In the genomic region with DNA sequence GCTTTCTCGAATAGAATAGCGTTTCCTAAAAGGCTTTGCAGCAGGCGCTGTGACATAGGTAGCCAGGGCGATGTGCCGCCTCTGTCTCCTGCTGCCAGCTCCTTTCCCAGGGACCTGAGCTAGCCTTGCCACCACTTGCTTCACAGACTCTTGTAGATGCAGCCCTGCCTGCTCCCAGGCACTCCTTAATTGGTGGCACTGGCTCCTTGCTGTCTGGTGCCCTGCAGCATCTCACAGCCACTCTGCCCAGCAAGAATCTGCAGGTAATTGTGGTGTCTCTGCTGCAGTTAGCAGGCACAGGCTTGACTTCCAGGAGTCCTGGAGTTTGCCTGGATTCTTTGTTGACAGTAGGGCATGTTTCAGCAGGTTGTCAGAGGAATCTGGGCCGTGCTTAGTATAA, we compare ENCODE assay signal across 19 mouse cellular contexts. TPM values are rescaled to one million over a fixed set of nuclear protein-coding genes. Genes with fewer than 3 reads are reported as not detected.
DNase-seq lines count a peak whose midpoint lies in the region; ATAC-seq and TF ChIP-seq lines count a peak whose summit lies in the region.
"Had no signal": no experiment of that assay in that cellular context is flagged by ENCODE, and none has a peak within 500 bp of the region (broad histone marks: within the 10 kb centered on the region; RNA-seq: fewer than 3 reads in every experiment).

No protein-coding gene starts in this region.

- no peaks in the 10 kb centered on the region for H3K36me3 ChIP-seq in heart, embryonic 10.5 days
- no peaks in the 10 kb centered on the region for H3K36me3 ChIP-seq in midbrain, embryonic 13.5 days
- H3K36me3 ChIP-seq in midbrain, embryonic 11.5 days (ENCODE audit: control insufficient read depth, insufficient read depth, low read length): no peaks in the 10 kb centered on the region
- H3K36me3 ChIP-seq in midbrain, postnatal 0 days (ENCODE audit: insufficient read depth, low read length): no peaks in the 10 kb centered on the region
- H3K36me3 ChIP-seq: embryonic facial prominence, embryonic 12.5 days; limb, embryonic 12.5 days had no signal

- no peaks in the 10 kb centered on the region for H3K9me3 ChIP-seq in heart, embryonic 10.5 days
- no peaks in the 10 kb centered on the region for H3K9me3 ChIP-seq in midbrain, embryonic 13.5 days
- H3K9me3 ChIP-seq in midbrain, embryonic 11.5 days (ENCODE audit: control insufficient read depth, low read length): no peaks in the 10 kb centered on the region
- H3K9me3 ChIP-seq in midbrain, postnatal 0 days (ENCODE audit: low read length): no peaks in the 10 kb centered on the region
- H3K9me3 ChIP-seq: embryonic facial prominence, embryonic 12.5 days; limb, embryonic 12.5 days had no signal

- H3K4me2 ChIP-seq in midbrain, embryonic 13.5 days (replicated peaks): no peak overlapping the region
- no peak overlapping the region for H3K4me2 ChIP-seq in midbrain, embryonic 11.5 days
- no peak overlapping the region for H3K4me2 ChIP-seq in midbrain, postnatal 0 days (ENCODE audit: low read depth, low read length, poor library complexity, severe bottlenecking)
- H3K4me2 ChIP-seq: embryonic facial prominence, embryonic 12.5 days; limb, embryonic 12.5 days had no signal

- no peak overlapping the region for H3K9ac ChIP-seq in midbrain, embryonic 13.5 days (replicated peaks)
- H3K9ac ChIP-seq in midbrain, embryonic 11.5 days (ENCODE audit: low read length): no peak overlapping the region
- H3K9ac ChIP-seq in midbrain, postnatal 0 days (replicated peaks; ENCODE audit: low read length, poor library complexity, severe bottlenecking): no peak overlapping the region
- H3K9ac ChIP-seq: embryonic facial prominence, embryonic 12.5 days; limb, embryonic 12.5 days; liver, embryonic 14.5 days had no signal

- no peaks in the 10 kb centered on the region for H3K27me3 ChIP-seq in heart, embryonic 10.5 days (ENCODE audit: insufficient read depth, poor library complexity, severe bottlenecking)
- no peaks in the 10 kb centered on the region for H3K27me3 ChIP-seq in midbrain, embryonic 13.5 days
- H3K27me3 ChIP-seq in midbrain, embryonic 11.5 days (ENCODE audit: control insufficient read depth, insufficient read depth, low read length): no peaks in the 10 kb centered on the region
- H3K27me3 ChIP-seq in midbrain, postnatal 0 days (ENCODE audit: insufficient read depth, low read length): no peaks in the 10 kb centered on the region
- H3K27me3 ChIP-seq: embryonic facial prominence, embryonic 12.5 days; limb, embryonic 12.5 days had no signal

- no peak overlapping the region for H3K4me3 ChIP-seq in heart, embryonic 10.5 days
- no peak overlapping the region for H3K4me3 ChIP-seq in midbrain, embryonic 13.5 days (replicated peaks)
- no peak overlapping the region for H3K4me3 ChIP-seq in midbrain, embryonic 11.5 days (ENCODE audit: low read depth, low read length)
- no peak overlapping the region for H3K4me3 ChIP-seq in midbrain, postnatal 0 days (ENCODE audit: low read depth, low read length)
- H3K4me3 ChIP-seq: embryonic facial prominence, embryonic 12.5 days; gastrocnemius, adult 2 months; layer of hippocampus, adult 2 months; left cerebral cortex, adult 2 months; limb, embryonic 12.5 days had no signal

- peaks cover 28% of the 10 kb centered on the region for H3K4me1 ChIP-seq in heart, embryonic 10.5 days
- peaks cover 16% of the 10 kb centered on the region for H3K4me1 ChIP-seq in midbrain, embryonic 13.5 days (replicated peaks)
- H3K4me1 ChIP-seq in midbrain, embryonic 11.5 days (ENCODE audit: control insufficient read depth, insufficient read depth, low read length): peaks cover 5% of the 10 kb centered on the region; the same call in 1 of the 2 replicates
- no peaks in the 10 kb centered on the region for H3K4me1 ChIP-seq in midbrain, postnatal 0 days (ENCODE audit: insufficient read depth, low read length)

- TF ChIP-seq CTCF in midbrain, postnatal 0 days (IDR thresholded peaks at IDR 0.05): no peak

- H3K27ac ChIP-seq in heart, embryonic 10.5 days: peak overlapping the region; percentile 49; the same call in 1 of the 2 replicates
- no peak overlapping the region for H3K27ac ChIP-seq in midbrain, embryonic 13.5 days
- H3K27ac ChIP-seq in midbrain, embryonic 11.5 days (ENCODE audit: low read depth, low read length): no peak overlapping the region
- no peak overlapping the region for H3K27ac ChIP-seq in midbrain, postnatal 0 days (ENCODE audit: low read depth, low read length)
- H3K27ac ChIP-seq: embryonic facial prominence, embryonic 12.5 days; gastrocnemius, adult 2 months; layer of hippocampus, adult 2 months; left cerebral cortex, adult 2 months; limb, embryonic 12.5 days; liver, embryonic 14.5 days had no signal

- intact Hi-C loops in heart, postnatal 10 days (cut with DNase I): no loop called here

- peak; percentile 35 for ATAC-seq in midbrain, embryonic 13.5 days
- no peak for ATAC-seq in midbrain, embryonic 11.5 days (ENCODE audit: low FRiP score)
- 0 out of 2 replicates have a peak, but pooled peaks have one; percentile 34 for ATAC-seq in midbrain, postnatal 0 days (ENCODE audit: low FRiP score)
- ATAC-seq: intestine, embryonic 16.5 days had no signal

- no peak for DNase-seq in heart, embryonic 10.5 days (ENCODE audit: low spot score)
- DNase-seq in heart, postnatal 10 days: no peak
- no peak for DNase-seq in midbrain, embryonic 11.5 days (ENCODE audit: low spot score, missing footprints)
- DNase-seq in gonadal fat pad, adult 2 months (ENCODE audit: low read depth): peak; percentile 36
- no peak for DNase-seq in midbrain, postnatal 0 days (ENCODE audit: low spot score)
- DNase-seq in layer of hippocampus, postnatal 10 days (ENCODE audit: low spot score in 2 of 2): no peak
- no peak for DNase-seq in ovary, postnatal 14 days (ENCODE audit: low spot score)
- DNase-seq: adrenal gland, postnatal 36 days; cerebellum, adult 9-10 months; gastrocnemius, adult 2 months; kidney, postnatal 10 days; thymus, postnatal 4 days had no signal

- 34% methylated on average over 6 of the region's 6 CpGs for WGBS in heart, embryonic 10.5 days
- WGBS in midbrain, embryonic 13.5 days: 33% methylated on average over 6 of the region's 6 CpGs
- WGBS in midbrain, embryonic 11.5 days: 29% methylated on average over 6 of the region's 6 CpGs
- WGBS in midbrain, postnatal 0 days: 20% methylated on average over 6 of the region's 6 CpGs

RNA-seq across cellular contexts. Expression of a gene that starts 7.3 kb away (rescaled TPM):
- polyA plus RNA-seq in heart, embryonic 10.5 days (2016; fragmentation: Nextera tagmentation; extraction: Ambion mirVana): 12.5 and 12.7 TPM in 2 replicates
- 10 to 100 TPM in 1 of 2 experiments, 1 to 10 TPM in 1; 6.7 to 10.5 TPM for total RNA-seq in heart, postnatal 10 days (2021)
- polyA plus RNA-seq in midbrain, embryonic 13.5 days (2015; fragmentation: Nextera tagmentation; extraction: Ambion mirVana): 6.3 and 6.5 TPM in 2 replicates
- 8.4 and 8.7 TPM in 2 replicates for polyA plus RNA-seq in midbrain, embryonic 11.5 days (2014; fragmentation: Nextera tagmentation; extraction: Ambion mirVana)
- 19.3 and 23.7 TPM in 2 replicates for polyA plus RNA-seq in gonadal fat pad, adult 2 months (2012; rRNA removed)
- 15.4 and 16.6 TPM in 2 replicates for total RNA-seq in midbrain, postnatal 0 days (2014; rRNA removed)
- polyA plus RNA-seq in midbrain, postnatal 0 days (2015; fragmentation: Nextera tagmentation; extraction: Ambion mirVana): 4.1 and 5.2 TPM in 2 replicates
- total RNA-seq in layer of hippocampus, postnatal 10 days (2021): 10 to 100 TPM; 12.4 to 14.4 TPM
